Mouse (Mus musculus): ENCODE results near the gene Birc6.
"Not testable (repeated sequence)": the region's sequence is repeated elsewhere in the genome, so short reads cannot be mapped to it uniquely, and the experiment has no call there.

The Birc6 gene

DNA sequence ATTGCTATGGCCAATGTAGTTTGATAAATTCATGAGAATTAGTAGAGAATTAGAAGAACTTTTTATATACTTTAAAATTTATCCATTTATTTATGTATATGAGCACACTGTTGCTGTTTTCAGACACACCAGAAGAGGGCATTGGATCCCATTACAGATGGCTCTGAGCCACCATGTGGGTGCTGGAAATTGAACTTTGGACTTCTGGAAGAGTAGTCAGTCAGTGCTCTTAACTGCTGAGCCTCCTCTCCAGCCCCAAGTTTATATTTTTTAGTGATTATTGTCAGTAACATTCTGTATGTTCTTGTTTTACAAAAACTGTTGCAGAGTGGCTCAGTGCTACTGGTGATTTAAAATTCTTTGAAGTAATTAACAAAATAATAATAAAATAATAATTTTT, 36.1 kb downstream of the Birc6 start:
- DNase-seq, result no peak

GRCm38 (mm10) chr17:74569219-74569618, 41.1 kb downstream of the Birc6 start:
- DNase-seq, result no peak

GRCm38 (mm10) chr17:74570585-74570984, 42.5 kb downstream of the Birc6 start:
- no peak for DNase-seq

GRCm38 (mm10) chr17:74577173-74577572, 49.1 kb downstream of the Birc6 start:
- DNase-seq, result no peak

DNA sequence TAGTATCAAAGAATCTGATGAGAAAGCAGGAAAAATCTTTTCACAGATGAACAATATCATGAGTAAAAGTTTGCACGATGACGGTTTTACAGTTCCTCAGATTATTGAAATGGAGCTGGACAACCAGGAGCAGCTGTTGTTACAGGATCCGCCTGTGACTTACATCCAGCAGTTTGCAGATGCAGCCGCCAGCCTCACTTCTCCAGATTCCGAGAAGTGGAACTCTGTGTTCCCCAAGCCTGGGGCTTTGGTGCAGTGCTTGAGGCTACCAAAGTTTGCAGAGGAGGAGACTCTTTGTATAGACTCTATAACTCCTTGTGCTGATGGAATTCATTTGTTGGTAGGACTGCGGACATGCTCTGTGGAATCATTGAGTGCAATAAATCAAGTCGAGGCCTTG, 51.5 kb downstream of the Birc6 start:
- DNase-seq, result no peak

- DNase-seq, result no peak
Measured at GRCm38 (mm10) chr17:74580738-74581137, 52.6 kb downstream of the Birc6 start.

GRCm38 (mm10) chr17:74586768-74587167, 58.7 kb downstream of the Birc6 start:
- DNase-seq, result no peak

DNA sequence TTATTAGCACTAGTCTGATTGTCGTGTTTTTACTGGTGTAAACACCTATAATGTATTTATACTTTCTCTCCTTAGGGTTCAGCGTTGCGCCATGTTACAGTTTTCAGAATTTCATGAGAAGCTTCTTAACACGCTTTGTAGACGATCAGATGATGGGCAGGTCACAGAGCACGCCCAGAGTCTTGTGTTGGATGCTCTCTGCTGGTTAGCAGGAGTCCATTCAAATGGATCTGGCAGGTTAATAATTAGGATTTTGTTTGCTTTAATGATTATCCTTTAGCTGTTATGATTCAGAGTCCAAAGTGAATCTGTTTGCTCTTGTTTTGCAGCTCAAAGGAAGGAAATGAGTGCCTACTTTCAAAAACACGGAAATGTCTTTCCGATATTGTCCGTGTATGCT, 70.8 kb downstream of the Birc6 start:
- DNase-seq, result no peak

- no peak for DNase-seq
Measured at GRCm38 (mm10) chr17:74599396-74599795, 71.3 kb downstream of the Birc6 start.

DNA sequence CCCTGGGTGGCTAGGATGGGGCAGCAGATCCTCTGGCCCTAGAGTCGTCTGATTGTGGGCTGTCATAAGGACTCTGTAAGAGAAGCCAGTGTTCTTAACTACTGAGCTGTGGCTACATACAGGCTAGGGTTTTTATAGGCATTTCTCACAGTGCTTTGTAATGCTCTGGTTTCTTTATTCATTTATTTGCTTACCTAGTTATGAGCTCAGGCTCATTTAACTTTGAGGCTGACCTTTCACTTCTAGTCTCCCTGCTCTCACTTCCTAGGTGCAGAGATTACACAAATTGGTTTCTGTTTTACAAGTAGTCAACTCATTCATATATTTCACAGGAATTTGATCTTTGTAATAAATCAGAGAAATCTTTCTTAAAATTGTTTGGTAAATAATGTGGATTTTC, 73.1 kb downstream of the Birc6 start:
- DNase-seq, result no peak

DNA sequence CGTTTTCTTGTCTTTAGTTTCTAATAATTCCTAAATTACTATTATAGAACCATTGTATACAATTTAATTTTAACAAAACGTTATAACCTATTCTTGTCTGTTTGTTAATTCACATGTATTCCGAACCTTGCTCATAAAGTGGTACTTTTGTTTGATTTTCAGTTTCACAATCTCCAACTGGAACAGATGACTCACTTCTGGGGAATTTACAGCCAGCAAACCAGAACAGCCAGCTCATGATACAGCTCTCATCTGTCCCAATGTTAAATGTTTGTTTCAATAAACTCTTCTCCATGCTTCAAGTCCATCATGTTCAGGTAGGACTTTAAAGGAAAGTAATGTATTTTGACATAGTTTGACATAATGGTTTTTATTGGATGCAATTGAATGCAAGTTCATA, 102.7 kb downstream of the Birc6 start:
- DNase-seq, result no peak

DNA sequence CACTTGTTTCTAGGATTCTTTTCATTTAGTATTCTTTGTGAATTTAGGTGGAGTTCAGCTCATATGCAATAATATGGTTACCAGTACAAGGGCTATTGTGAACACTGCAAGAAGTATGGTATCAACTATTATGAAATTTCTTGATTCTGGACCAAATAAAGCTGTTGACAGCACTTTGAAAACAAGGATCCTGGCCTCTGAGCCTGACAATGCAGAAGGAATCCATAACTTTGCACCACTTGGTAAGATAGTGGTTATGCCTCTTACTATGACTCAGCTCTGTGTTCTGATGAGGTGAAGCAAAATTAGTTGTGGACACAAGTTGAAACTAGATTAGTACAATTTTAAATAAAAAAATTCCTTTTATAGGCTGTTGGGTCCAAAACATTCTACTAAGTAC, 114.3 kb downstream of the Birc6 start:
- no peak for DNase-seq

DNA sequence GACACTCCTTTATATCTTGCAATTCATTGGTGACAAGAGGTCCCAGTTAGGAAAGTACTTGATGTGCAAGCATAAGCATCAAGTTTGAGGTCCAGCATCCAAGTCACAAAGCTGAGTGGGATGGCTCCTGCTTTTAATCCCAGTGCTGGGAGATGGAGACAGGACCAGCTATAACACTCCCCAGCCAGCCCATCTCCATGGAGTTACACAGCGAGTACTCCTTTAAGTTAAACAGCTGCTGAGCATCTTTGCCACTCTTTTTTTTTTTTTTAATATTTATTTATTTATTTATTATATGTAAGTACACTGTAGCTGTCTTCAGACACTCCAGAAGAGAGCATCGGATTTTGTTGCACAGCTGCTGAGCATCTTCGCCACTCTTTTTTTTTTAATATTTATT, 130.3 kb downstream of the Birc6 start:
- DNase-seq, result no peak

GRCm38 (mm10) chr17:74668010-74668409, 139.9 kb downstream of the Birc6 start:
- DNase-seq, result no peak

DNA sequence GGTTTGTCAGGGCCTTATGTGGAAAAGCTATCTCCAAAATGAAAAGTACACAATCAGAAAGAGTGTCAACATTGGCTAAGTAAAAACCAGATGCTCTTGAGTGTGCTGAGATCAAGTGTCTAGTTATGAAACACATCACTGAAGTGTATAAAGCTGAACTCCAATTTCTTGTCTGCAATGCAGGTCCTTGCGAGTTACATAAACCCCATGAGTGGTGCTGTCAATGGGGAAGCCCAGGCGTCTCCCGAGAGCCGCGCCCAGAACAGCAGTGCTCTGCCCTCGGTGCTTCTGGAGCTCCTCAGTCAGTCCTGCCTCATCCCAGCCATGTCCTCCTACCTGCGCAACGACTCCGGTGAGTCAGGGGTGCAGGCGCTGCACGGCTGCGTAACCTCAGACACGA, 141.9 kb downstream of the Birc6 start:
- DNase-seq, result no peak

DNA sequence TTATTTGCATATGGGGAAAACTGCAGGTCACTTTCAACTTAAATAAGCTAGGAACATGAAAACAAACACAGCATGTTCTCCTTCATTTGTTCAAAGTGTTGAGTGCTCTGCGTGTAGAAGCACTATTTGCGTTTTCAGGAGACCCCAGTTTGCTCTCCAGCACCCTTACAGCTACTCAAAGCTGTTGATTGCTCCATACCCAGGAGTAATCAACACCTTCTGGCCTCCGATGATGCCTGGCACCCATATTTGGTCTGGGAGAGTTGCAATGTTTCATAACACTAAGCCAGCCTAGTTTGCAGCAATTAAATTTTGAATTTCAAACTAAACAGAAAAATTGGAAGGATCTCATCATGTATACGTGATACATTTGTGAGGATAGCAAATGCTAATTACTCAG, 144.4 kb downstream of the Birc6 start:
- no peak for DNase-seq

- DNase-seq, result peak; percentile 39
Measured at GRCm38 (mm10) chr17:74673251-74673650, 145.2 kb downstream of the Birc6 start.

DNA sequence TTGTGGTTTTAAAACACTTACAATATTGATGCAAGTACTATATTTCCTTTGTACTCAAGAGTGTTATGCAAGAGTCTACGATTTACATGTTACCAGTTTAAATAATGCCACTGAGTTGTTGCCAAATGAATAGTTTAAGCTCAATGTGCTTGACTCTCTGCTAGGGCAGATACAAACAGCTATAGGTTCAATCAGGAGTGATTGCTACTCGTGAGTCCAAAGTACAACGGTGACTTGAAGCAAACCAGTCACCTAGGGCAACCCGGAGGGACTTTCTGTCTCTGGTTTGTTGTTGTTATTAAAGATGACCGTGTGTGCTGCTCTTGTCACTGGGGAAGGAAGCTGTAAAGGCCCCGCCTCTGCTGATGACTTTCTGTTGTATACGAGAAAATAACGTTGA, 150.0 kb downstream of the Birc6 start:
- no peak for DNase-seq

- DNase-seq, result no peak
Measured at GRCm38 (mm10) chr17:74684927-74685326, 156.8 kb downstream of the Birc6 start.

DNA sequence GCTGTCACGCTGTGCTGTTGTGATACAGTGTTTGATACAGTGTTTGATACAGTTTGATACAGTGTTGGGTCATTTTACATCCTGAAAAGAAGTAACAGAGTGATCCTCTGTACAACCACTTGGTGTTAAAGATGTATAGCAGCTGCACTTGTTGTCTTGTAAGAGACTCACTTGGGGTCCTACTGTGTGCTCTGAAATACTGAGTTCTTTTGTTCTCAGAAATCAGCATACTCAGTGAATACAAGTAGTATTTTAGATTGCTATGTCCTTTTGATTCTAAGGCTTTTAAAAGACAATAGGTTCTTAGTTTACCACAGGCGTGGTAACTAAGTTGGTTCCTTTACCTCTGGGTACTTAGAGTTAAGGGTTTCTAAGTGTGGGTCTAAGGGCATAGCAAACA, 160.5 kb downstream of the Birc6 start:
- no peak for DNase-seq

- DNase-seq, result no peak
Measured at GRCm38 (mm10) chr17:74689406-74689805, 161.3 kb downstream of the Birc6 start.

DNA sequence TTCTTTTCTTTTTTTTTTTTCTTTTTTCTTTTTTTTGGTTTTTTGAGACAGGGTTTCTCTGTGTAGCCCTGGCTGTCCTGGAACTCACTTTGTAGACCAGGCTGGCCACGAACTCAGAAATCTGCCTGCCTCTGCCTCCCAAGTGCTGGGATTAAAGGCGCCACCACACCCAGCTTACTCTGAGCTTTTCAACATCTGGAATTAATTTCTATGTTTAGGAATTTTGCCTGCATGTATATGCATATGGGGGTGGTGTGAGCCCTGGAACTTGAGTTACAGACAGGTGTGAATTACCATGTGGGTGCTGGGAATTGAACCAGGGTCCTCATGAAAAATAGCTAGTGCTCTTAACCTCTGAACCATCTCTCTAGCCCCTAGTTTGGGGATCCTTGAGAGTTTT, 173.6 kb downstream of the Birc6 start:
- DNase-seq, result not testable (repeated sequence)

GRCm38 (mm10) chr17:74705480-74705879, 177.4 kb downstream of the Birc6 start:
- DNase-seq, result no peak

- DNase-seq, result no peak
Measured at GRCm38 (mm10) chr17:74706593-74706992, 178.5 kb downstream of the Birc6 start.

DNA sequence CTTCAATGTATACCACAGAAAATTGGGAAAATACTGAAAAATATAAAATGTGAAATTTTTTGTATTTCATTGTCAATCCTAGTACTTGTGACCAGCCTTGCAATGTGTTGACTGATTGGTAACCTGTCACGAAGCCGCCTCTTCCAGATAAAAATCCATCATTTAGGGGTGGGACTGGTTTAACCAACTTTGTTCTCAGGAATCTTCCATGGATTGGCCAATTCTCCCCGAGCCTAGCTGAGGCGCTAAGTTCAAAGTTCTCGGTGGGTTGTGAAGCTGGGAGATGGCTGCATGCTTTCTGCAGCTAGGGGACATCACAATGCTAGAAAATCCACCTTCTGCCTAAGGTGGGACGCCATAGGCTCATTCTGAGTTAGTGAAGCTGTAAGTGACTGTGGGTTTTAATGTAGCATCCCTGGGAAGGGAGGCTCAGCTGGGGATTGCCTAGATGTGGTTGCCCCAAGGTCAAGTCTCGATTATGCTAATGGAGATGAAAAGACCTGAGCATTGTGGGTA, 179.6 kb downstream of the Birc6 start:
- no peak for DNase-seq

GRCm38 (mm10) chr17:74710731-74711130, 182.6 kb downstream of the Birc6 start:
- no peak for DNase-seq

All from thymus, postnatal 14 days (tissue).